Mouse (Mus musculus) lung, adult 18-20 months (tissue): Measurements from ENCODE around the gene Hnf4a.

Source experiments
- DNase-seq, 2 experiments: peaks; one replicate each; pipeline ENCODE4 v3.0.0; 2022; ENCODE audit warnings: mixed read lengths in 2 of 2

The Hnf4a gene

DNA sequence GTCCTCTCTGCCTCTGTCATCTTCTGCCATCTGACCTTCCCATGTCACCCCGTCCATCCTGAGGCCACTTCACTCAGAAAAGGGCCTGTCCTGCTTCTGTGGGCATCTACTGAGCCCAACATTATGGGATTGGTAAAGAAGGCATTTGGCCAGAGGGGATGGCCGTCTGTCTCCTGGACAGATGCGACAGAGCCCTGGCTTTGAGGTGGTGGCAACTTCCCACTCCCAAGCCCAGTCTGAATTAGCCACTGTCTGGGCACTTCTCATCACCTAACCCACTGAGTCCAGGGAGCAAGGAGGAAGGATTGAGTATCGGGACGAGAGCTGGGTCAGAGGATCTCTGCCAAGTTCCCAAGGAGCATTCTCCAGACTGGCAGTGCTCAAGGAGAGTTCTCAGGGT is 14.6 kb upstream of the Hnf4a start, which contains the start of gene R3hdml:
Gene R3hdml (plus strand): TSS at position 301 of the 400 bp plus-strand sequence.
- no peak for DNase-seq

GRCm38 (mm10) chr2:163493031-163493430 is 13.6 kb upstream of the Hnf4a start:
- DNase-seq, result no peak

DNA sequence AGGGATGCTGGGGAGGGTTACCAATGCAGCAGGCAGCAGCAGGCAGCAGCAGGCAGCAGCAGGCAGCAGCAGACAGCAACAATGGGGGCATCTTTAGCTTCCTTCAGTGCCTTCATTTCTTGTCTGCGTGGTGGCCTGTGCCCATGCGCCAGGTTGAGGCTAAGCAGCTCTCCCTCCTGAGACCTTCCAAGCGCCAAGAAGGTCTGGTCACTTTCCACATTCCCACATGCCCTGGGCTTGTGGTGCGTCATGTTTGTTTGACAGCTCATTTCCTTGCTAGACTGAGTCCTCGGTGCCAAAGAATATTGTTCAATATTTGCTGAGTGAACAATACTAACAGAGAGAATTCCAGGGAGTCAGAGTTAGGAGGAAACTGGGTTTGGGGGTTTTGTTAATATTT is 12.6 kb upstream of the Hnf4a start:
- peak; percentile 66 to 76 for DNase-seq

DNA sequence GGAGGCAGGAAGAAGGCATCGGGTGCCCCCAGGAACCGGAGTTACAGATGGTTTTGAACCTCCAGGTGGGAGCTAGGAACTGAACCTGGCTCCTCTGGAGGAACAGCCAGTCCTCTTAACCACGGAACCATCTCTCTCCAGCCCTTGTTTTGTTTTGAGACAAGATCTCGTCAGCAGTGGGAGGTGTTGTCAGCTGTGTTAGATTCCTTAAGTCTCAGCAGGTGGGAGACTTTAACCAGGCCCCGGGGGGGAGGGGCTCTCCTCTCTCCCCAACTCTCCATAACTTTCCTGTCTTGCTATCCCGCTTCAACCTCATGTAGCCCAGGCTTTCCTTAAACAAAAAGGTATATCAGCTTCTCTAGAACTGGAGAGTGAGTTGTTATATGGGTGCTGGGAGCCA is 12.2 kb upstream of the Hnf4a start:
- DNase-seq, result no peak

GRCm38 (mm10) chr2:163502219-163502618 is 4.4 kb upstream of the Hnf4a start:
- DNase-seq, result no peak

GRCm38 (mm10) chr2:163503191-163503590 is 3.4 kb upstream of the Hnf4a start:
- no peak for DNase-seq

DNA sequence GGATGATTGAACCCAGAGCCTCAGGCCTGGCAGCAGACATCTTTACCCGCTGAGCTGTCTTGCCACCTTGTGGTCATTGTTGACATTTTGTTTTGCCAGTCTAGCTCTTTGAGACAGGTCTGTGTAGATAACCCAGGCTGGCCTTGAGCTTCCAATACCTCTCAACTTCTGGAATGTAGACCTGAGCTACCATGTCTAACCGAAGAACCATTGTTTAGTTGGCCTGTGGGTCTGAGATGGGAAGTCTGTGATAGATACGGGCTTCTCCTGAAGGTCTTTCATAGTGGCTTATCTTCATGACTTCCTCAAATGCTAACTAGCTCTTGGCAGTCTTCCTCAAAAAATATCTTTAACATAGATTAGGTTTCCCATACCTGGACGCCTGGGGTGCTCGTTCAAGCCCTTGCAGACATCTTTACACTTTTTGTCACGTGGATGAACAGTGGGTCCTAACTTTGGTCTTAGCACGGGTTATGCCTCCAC is 19.2 kb downstream of the Hnf4a start:
- DNase-seq, result no peak

DNA sequence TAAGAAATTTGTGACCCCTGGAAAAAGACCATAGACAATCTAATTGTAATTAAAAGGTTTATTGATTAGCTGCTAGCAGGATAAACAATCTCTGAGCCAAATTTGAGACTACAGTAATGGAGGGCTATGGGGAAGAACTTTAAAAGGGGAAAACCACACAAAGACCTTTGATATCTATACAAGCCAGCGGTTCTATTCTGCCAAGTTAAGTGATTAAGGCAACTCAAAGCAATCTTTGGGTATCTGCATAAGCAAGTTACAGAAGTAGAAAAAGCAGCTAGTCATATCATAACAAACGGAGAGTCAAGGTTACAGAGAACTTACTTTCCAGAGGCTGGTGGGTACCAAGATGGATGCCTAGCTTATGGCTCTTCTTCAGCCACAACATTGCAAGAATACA is 20.9 kb downstream of the Hnf4a start:
- DNase-seq, result no peak

- no peak for DNase-seq
These were observed 23.8 kb downstream of the Hnf4a start for GRCm38 (mm10) chr2:163530418-163530817.

DNA sequence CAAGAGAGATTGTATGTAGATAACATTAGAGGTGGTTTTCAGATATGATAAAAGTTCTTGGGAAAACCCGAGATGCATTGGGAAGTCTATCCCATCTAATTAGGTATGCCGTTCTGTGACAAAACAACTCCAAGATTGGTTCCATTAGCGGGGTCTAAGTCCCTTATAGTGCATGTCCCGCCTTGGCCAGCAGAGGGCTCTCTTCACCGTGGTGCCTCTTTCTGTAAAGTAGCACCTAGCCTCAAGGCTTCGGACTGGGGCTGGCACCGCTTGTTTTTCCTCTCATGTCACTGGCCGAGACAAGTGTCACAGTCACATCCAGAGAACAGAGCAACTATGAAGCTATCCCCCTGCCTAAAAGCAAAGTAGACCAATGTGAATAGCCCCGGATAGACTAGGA is 25.3 kb downstream of the Hnf4a start:
- peak; percentile 71 to 77 for DNase-seq

- no peak for DNase-seq
These were observed 26.6 kb downstream of the Hnf4a start for GRCm38 (mm10) chr2:163533226-163533625.

DNA sequence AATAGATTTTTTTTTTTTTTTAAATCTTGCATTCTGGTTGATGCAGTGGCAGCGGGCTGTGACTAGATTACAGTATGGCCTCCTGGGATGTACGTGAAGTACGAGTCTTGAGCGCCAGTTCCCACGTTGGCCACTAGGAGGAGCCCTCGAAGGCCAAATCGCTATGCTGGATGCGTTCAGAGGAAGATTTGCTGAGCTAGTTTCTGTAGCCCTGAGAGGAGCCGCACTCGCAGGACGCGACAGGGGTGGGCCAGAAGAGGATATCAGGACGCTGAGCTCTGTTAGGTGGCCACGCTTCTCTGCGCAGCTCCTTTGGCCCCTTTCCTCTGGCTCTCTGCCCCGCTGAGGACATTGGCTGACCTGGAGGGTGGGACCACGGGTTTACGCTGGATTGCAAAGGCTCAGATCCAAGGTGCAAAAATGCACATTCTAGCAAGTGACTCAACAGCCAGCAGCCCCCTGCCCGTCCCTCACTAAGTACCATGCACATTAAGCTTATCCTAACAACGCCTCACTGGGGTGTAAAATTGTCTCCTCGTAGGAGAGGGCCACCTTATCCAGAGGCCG is 28.4 kb downstream of the Hnf4a start:
- DNase-seq, result peak; percentile 84 to 85

GRCm38 (mm10) chr2:163537443-163537842 is 30.8 kb downstream of the Hnf4a start:
- DNase-seq, result no peak

DNA sequence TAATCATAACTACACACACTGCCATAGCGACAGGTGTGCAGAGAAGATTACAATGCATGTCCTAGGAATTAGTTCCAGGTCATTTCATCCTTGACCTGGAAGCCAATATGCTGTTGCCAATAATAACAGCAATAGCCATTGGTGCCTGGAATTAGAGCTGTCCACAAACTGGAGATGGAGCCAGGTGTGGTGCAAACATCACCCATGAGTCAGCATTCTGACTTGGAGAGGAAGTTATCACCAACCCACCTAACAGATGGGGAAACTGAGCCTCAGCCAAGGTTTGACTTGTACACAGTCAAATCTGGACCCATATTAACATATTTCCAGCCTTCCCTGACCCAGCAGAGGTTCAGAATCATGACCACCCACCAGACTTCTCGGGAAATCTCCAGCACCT is 31.8 kb downstream of the Hnf4a start:
- no peak for DNase-seq

DNA sequence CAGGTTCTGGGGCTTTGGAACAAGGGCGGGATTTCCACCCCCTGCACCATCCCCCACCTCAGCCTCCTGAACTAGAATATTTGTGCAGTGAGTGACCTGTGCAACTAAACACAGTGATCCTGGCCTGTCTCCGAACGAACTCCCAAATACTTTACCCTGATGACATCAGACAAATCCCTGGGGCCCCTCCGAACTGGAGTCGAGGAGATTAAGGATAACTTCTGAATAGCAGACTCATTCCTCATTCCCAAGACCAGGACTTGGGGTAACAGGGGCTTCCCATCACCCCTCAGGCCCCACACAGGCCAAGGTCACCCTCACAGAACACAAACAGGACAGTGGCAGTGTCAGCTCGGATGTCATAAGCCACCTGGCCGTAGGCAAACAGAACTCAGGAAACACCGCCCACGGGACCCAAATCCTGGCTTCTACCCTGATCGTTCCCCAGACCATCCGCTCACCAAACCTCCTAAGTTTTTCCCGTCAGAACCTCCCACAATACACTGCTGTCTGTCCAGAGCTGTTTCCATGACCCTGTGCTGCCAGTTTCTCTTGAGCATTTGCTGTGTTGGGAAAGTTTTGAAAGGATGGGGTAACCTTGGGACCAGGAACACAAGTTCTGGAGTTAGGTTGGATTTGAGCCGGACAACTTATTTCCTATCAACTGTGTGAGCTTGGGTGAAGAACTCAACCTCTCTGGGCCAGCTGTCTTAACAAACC is 32.9 kb downstream of the Hnf4a start:
- DNase-seq, result no peak

- DNase-seq, result no peak
These were observed 33.9 kb downstream of the Hnf4a start for GRCm38 (mm10) chr2:163540231-163541117.

DNA sequence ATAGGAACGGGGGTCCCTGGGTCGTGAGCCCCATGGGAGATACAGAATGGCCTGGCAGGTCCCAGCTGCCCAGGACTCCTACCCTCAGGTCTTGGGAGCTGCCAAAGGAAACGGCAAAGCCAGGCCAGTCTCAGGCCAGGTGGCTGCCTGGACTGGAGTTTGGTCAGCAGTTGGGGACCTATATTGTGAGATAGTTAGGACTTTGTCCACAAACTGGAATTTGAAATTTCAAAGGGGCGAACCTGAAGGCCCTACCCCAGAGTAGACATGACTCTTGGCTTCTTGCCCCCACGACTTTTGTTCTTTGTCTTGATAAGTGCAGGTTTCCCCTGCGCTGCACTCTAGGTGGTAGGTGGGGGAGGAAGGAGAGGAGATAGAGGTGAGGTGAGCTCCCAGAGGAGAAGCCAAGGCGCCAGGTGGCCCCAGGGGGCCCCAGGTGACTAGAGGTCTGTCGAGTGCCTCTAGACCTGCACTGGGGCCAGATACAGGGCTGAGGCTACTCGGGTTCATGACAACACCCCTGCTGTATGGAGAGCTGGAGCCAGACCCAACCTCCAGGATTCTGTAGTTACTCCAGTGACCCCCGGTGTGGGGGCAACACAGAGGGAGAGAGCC is 35.1 kb downstream of the Hnf4a start:
- DNase-seq, result no peak

- no peak for DNase-seq
These were observed 36.1 kb downstream of the Hnf4a start for GRCm38 (mm10) chr2:163542674-163543073.

DNA sequence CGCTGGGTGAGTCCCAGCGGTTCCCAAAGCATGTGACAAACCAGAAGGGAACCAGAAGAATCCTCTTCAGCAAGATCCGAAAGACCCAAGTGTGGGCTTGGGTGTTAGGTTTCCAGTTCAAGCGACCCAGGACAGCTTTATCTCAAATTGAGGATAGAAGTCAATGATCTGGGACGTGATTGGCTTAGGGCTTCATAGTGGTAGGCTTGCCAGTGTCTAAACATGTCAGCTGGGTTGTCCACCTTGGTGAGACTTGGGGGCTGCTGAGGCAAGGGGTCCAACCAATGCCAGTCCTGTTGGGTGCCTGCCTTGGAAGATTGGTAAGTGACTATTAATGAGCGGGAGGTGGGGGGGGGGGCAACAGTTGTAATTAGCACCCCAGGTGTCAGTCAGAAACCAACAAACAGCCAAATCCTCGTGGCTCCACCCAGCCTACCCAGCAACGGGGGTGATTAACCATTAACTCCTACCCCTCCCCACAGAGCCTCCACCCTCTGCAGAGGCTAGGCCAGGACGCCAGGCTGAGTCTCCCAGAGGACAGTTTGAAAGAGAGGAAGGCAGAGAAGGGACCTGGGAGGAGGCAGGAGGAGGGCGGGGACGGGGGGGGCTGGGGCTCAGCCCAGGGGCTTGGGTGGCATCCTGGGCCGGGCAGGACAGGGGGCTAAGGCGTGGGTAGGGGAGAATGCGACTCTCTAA is 40.2 kb downstream of the Hnf4a start:
- DNase-seq, result no peak

GRCm38 (mm10) chr2:163548822-163549221 is 42.2 kb downstream of the Hnf4a start:
- no peak for DNase-seq

GRCm38 (mm10) chr2:163549786-163550185 is 43.2 kb downstream of the Hnf4a start:
- no peak for DNase-seq

GRCm38 (mm10) chr2:163552518-163552929 is 45.9 kb downstream of the Hnf4a start:
- no peak for DNase-seq
